Mouse (Mus musculus) forebrain, postnatal 0 days (tissue): ENCODE results near the gene Glt8d2. TPM values are rescaled to one million over a fixed set of nuclear protein-coding genes. Genes with fewer than 3 reads are reported as not detected.

Experiments
- ATAC-seq: fragments of 200-750 bp; cut with Nextera tagmentation; 2 replicates; pipeline ENCODE4 v1.8.0; 2017; ENCODE audit warnings: mild to moderate bottlenecking, moderate library complexity
- DNase-seq: peaks from one replicate; pipeline ENCODE4 v3.0.0-alpha.2; 2015
- H3K27ac ChIP-seq: fragments of 300-500 bp; sonication (generic); 2 replicates; pipeline ENCODE4 v1.5.1; 2014; ENCODE audit warnings: low read depth, mild to moderate bottlenecking, antibody characterized with exemption, low read length, moderate library complexity, mixed read lengths
- H3K27me3 ChIP-seq: fragments of 300-500 bp; sonication (generic); 2 replicates; pipeline ENCODE4 v1.6.1; 2014; ENCODE audit warnings: mild to moderate bottlenecking, low read length, mixed read lengths; ENCODE audit not compliant: insufficient read depth
- H3K36me3 ChIP-seq: fragments of 300-500 bp; sonication (generic); 2 replicates; pipeline ENCODE4 v1.6.1; 2014; ENCODE audit warnings: mild to moderate bottlenecking, moderate library complexity; ENCODE audit not compliant: insufficient read depth
- H3K4me1 ChIP-seq: fragments of 300-500 bp; sonication (generic); 2 replicates; pipeline ENCODE4 v1.6.1; 2014; ENCODE audit warnings: antibody characterized with exemption; ENCODE audit not compliant: insufficient read depth
- H3K4me2 ChIP-seq: fragments of 300-500 bp; sonication (generic); 2 replicates; pipeline ENCODE4 v1.6.1; 2014; ENCODE audit warnings: low read depth, mild to moderate bottlenecking, moderate library complexity
- H3K4me3 ChIP-seq: fragments of 300-500 bp; sonication (generic); 2 replicates; pipeline ENCODE4 v1.5.1; 2014; ENCODE audit warnings: low read depth, low read length, mixed read lengths
- H3K9ac ChIP-seq: fragments of 300-500 bp; sonication (generic); 2 replicates; pipeline ENCODE4 v1.6.1; 2014; ENCODE audit warnings: mild to moderate bottlenecking
- H3K9me3 ChIP-seq: fragments of 300-500 bp; sonication (generic); 2 replicates; pipeline ENCODE4 v1.6.1; 2016; ENCODE audit warnings: low read length
- CTCF ChIP-seq: sonication (generic); IDR thresholded peaks from 2 replicates; pipeline ENCODE4 v1.5.1; 2016; ENCODE audit warnings: antibody characterized with exemption, control low read depth, low read depth
- WGBS: fragments of 180-500 bp; shearing (Covaris S2); extraction: QIAGEN DNeasy Blood & Tissue Kit; methylation state at CpG from one replicate; pipeline ENCODE4 v1.1.7; 2014; 5-methylcytosine and 5-hydroxymethylcytosine counted together
- polyA plus RNA-seq: library from polyadenylated mRNA; unstranded; fragments of >200 nt; fragmentation: Nextera tagmentation; extraction: Ambion mirVana; gene quantifications from 2 replicates; pipeline ENCODE4 v1.2.1, GENCODE M21; 2015
- total RNA-seq: library from RNA; depleted of rRNA; stranded (reverse); fragments of >200 nt; gene quantifications from 2 replicates; pipeline ENCODE4 v1.2.3, GENCODE M21; 2014

Glt8d2 gene
- total and polyA plus RNA-seq, 2 experiments from 2014 or later: 1.9 to 2.4 TPM

GRCm38 (mm10) chr10:82689681-82690211 is 704 bp downstream of the Glt8d2 start:
- no peaks in the 10 kb centered on the region for H3K4me1 ChIP-seq
- H3K36me3 ChIP-seq: no peaks in the 10 kb centered on the region
- DNase-seq (no peak), ATAC-seq (no peak)
- no peak overlapping the region for H3K9ac ChIP-seq
- 73% methylated on average over 7 of the region's 7 CpGs for WGBS
- no peaks in the 10 kb centered on the region; the same call in 1 of the 2 replicates for H3K27me3 ChIP-seq
- H3K4me2 ChIP-seq: no peak overlapping the region
- no peak overlapping the region for H3K27ac ChIP-seq
- no peaks in the 10 kb centered on the region for H3K9me3 ChIP-seq
- no peak overlapping the region for H3K4me3 ChIP-seq
- no peak for TF ChIP-seq CTCF

DNA sequence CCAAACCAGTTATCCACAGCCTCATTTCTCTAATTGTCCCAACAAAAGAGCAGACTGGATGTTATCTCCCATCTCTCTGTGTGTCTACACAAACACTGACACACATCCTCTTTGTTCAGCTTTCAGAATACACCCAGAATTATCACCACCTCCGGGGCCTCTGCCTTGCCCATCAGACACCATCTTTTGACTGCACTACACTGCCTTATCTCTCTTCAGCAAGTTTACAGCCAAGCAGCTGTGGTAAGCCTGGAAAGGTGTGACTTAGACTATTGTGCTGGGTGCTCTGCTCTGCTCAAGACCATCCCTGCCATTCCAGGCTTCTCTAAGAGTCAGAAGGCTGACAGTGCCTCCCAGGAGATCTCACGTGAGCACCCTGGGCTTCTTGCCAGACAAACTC is 5.0 kb downstream of the Glt8d2 start:
- no peak overlapping the region for H3K4me2 ChIP-seq
- H3K27ac ChIP-seq: no peak overlapping the region
- no peaks in the 10 kb centered on the region for H3K27me3 ChIP-seq
- no peaks in the 10 kb centered on the region for H3K36me3 ChIP-seq
- no peak for ATAC-seq
- WGBS: 81% methylated on average over 2 of the region's 2 CpGs
- no peak overlapping the region for H3K4me3 ChIP-seq
- no peak for DNase-seq
- no peaks in the 10 kb centered on the region for H3K9me3 ChIP-seq
- no peak overlapping the region for H3K9ac ChIP-seq
- no peak for TF ChIP-seq CTCF
- no peaks in the 10 kb centered on the region for H3K4me1 ChIP-seq

DNA sequence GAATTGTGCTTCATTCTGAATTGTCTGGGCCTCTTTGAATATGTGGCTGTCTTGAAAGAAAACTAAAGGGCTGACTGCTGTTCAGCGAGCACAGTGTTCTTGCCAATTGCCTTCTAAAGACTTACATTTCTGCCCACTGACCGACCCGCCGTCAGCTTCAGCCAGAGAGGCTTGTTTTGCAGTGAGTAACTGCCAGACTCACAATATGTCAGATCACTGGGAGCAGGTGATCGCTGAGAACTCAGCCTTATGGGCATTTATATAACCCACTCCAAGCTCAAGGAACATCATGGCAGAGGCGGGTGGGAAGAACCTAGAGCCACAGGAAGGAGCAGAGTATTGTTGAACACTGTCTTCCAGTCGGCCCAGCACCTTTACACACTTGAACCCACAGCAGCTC is 8.8 kb downstream of the Glt8d2 start:
- Histone ChIP-seq H3K4me2 (no peak overlapping the region), H3K9me3 (no peaks in the 10 kb centered on the region), H3K36me3 (no peaks in the 10 kb centered on the region), H3K27me3 (no peaks in the 10 kb centered on the region), H3K4me1 (no peaks in the 10 kb centered on the region), H3K9ac (no peak overlapping the region), H3K4me3 (no peak overlapping the region), H3K27ac (no peak overlapping the region)
- 73% methylated on average over 7 of the region's 7 CpGs for WGBS
- DNase-seq (no peak), ATAC-seq (no peak)
- TF ChIP-seq CTCF: no peak

- no peak overlapping the region for H3K4me2 ChIP-seq
- ATAC-seq: no peak
Observed at GRCm38 (mm10) chr10:82680769-82681168, 9.7 kb downstream of the Glt8d2 start.

GRCm38 (mm10) chr10:82676949-82677348 is 13.5 kb downstream of the Glt8d2 start:
- no peak for DNase-seq
- Histone ChIP-seq H3K4me2 (no peak overlapping the region), H3K4me1 (no peaks in the 10 kb centered on the region)

More at GRCm38 (mm10) chr10:82680769-82681168, 9.7 kb downstream of the Glt8d2 start:
- no peaks in the 10 kb centered on the region for H3K27me3 ChIP-seq
- H3K4me1 ChIP-seq: no peaks in the 10 kb centered on the region
- H3K9ac ChIP-seq: no peak overlapping the region
- WGBS: 78% methylated on average over 5 of the region's 5 CpGs
- no peaks in the 10 kb centered on the region for H3K36me3 ChIP-seq
- no peak overlapping the region for H3K27ac ChIP-seq
- TF ChIP-seq CTCF: no peak
- DNase-seq: no peak
- H3K9me3 ChIP-seq: no peaks in the 10 kb centered on the region
- H3K4me3 ChIP-seq: no peak overlapping the region

GRCm38 (mm10) chr10:82670205-82670604 is 20.2 kb downstream of the Glt8d2 start:
- no peaks in the 10 kb centered on the region for H3K9me3 ChIP-seq
- TF ChIP-seq CTCF: no peak
- no peak for ATAC-seq
- H3K36me3 ChIP-seq: no peaks in the 10 kb centered on the region
- H3K4me2 ChIP-seq: no peak overlapping the region
- DNase-seq: no peak
- H3K27ac ChIP-seq: no peak overlapping the region
- H3K27me3 ChIP-seq: no peaks in the 10 kb centered on the region
- no peak overlapping the region for H3K9ac ChIP-seq
- H3K4me1 ChIP-seq: no peaks in the 10 kb centered on the region
- H3K4me3 ChIP-seq: no peak overlapping the region
- 74% methylated on average over 6 of the region's 6 CpGs for WGBS

More at GRCm38 (mm10) chr10:82676949-82677348, 13.5 kb downstream of the Glt8d2 start:
- ATAC-seq: no peak
- WGBS: 73% methylated on average over 6 of the region's 6 CpGs
- H3K27ac ChIP-seq: no peak overlapping the region
- no peaks in the 10 kb centered on the region for H3K27me3 ChIP-seq
- no peak overlapping the region for H3K9ac ChIP-seq
- H3K4me3 ChIP-seq: no peak overlapping the region
- TF ChIP-seq CTCF: no peak
- no peaks in the 10 kb centered on the region for H3K9me3 ChIP-seq
- no peaks in the 10 kb centered on the region for H3K36me3 ChIP-seq

GRCm38 (mm10) chr10:82666436-82667234 is 23.8 kb downstream of the Glt8d2 start:
- DNase-seq: peak; percentile 92
- no peak overlapping the region for H3K9ac ChIP-seq
- WGBS: 17% methylated on average over 22 of the region's 22 CpGs
- no peak overlapping the region for H3K4me3 ChIP-seq
- peak; percentile 98 for TF ChIP-seq CTCF
- H3K27me3 ChIP-seq: no peaks in the 10 kb centered on the region
- no peaks in the 10 kb centered on the region for H3K9me3 ChIP-seq
- peak; percentile 82 for ATAC-seq
- no peaks in the 10 kb centered on the region for H3K36me3 ChIP-seq
- no peaks in the 10 kb centered on the region for H3K4me1 ChIP-seq
- H3K4me2 ChIP-seq: peak overlapping the region; percentile 18
- H3K27ac ChIP-seq: no peak overlapping the region
